Mouse (Mus musculus): ENCODE results near the gene Saysd1.

GRCm38 (mm10) chr14:20172509-20172908 is 34.2 kb upstream of the Saysd1 start:
- TF ChIP-seq MAFK (IDR thresholded peaks at IDR 0.05; ENCODE audit: insufficient read depth, low read depth, low read length) (no peak), ZNF384 (IDR thresholded peaks at IDR 0.05; ENCODE audit: low read depth, low read length) (no peak), HCFC1 (IDR thresholded peaks at IDR 0.05; ENCODE audit: borderline replicate concordance, insufficient read depth, low read length) (no peak)

All from ES-E14 (cell line).